Mouse (Mus musculus): Measurements from ENCODE around the gene Pik3cd. TPM values are rescaled to one million over a fixed set of nuclear protein-coding genes. Genes with fewer than 3 reads are reported as not detected.
"Not testable (repeated sequence)": the region's sequence is repeated elsewhere in the genome, so short reads cannot be mapped to it uniquely, and the experiment has no call there.

Pik3cd gene
- total RNA-seq, 2 experiments from 2014 or later, result 8.9 to 9.1 TPM

DNA sequence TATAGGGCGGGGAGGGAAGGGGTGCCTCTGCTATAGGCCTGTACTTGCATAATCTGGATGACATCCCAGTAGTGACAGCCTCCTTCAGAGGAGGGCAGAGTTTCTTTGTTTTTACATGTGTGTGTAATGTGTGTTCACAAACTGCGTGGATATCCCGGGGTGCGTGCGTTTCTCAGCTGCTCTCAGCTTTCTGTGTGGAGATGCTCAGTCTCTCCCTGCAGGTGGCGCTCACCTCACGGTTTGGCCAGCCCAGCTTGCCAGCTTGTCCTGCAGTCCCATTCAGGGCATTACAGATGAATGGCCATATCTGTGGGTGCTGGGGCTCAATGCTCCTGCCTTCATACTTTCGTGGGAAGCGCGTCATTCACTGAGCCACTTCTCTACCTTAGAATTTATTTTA, 74.0 kb downstream of the Pik3cd start:
- DNase-seq, result peak; percentile 78
- Histone ChIP-seq H3K27ac (no peak overlapping the region), H3K4me3 (no peak overlapping the region)
- intact Hi-C loops (cut with DNase I), result loop anchor here (10.0 kb wide), 1 partner anchor 274 kb away; no protein-coding TSS in a partner anchor
- TF ChIP-seq CTCF (IDR thresholded peaks at IDR 0.05), result peak; percentile 78

- intact Hi-C loops (cut with DNase I), result loop anchor here (10.0 kb wide), 1 partner anchor 272 kb away; no protein-coding TSS in a partner anchor
- no peak for DNase-seq
- H3K4me3 ChIP-seq, result no peak overlapping the region
- no peak for TF ChIP-seq CTCF (IDR thresholded peaks at IDR 0.05)
- no peak overlapping the region for H3K27ac ChIP-seq
These were observed 75.6 kb downstream of the Pik3cd start for GRCm38 (mm10) chr4:149626809-149627208.

- no peak for DNase-seq
- TF ChIP-seq CTCF (IDR thresholded peaks at IDR 0.05), result no peak
- no peak overlapping the region for H3K27ac ChIP-seq
- intact Hi-C loops (cut with DNase I), result loop anchor here (10.0 kb wide), 1 partner anchor 269 kb away; no protein-coding TSS in a partner anchor
- H3K4me3 ChIP-seq, result no peak overlapping the region
These were observed 78.7 kb downstream of the Pik3cd start for GRCm38 (mm10) chr4:149623711-149624110.

DNA sequence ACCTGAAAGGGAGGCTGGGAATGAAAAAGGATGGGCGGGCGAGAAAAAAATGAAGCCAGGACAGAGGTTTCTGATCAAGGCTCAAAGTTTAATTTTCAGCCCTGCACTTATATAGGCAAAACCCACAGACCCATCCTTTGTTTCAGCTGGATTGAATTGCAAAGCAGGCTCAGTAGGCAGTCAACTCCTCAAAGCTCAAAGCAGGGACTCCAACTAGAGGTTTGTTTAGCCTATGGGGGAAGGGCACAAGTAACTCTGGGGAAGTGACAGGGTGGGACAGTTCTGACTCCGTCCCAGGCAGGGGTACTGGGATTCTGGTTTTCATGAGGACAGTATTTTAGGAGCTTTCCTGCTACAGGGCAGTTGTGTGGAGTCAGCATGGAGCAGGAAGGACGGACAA, 81.1 kb downstream of the Pik3cd start:
- Histone ChIP-seq H3K27ac (no peak overlapping the region), H3K4me3 (no peak overlapping the region)
- TF ChIP-seq CTCF (IDR thresholded peaks at IDR 0.05), result no peak
- no peak for DNase-seq
- intact Hi-C loops (cut with DNase I), result loop anchor here (10.0 kb wide), 1 partner anchor 266 kb away; no protein-coding TSS in a partner anchor

GRCm38 (mm10) chr4:149619988-149620387, 82.4 kb downstream of the Pik3cd start:
- DNase-seq, result no peak
- no peak overlapping the region for H3K27ac ChIP-seq
- H3K4me3 ChIP-seq, result no peak overlapping the region
- no peak for TF ChIP-seq CTCF (IDR thresholded peaks at IDR 0.05)
- intact Hi-C loops (cut with DNase I), result loop anchor here (10.0 kb wide), 2 partner anchors 265 to 475 kb away; no protein-coding TSS in a partner anchor

GRCm38 (mm10) chr4:149616999-149617398, 85.4 kb downstream of the Pik3cd start:
- DNase-seq, H3K27ac ChIP-seq, H3K4me3 ChIP-seq: not testable (repeated sequence)
- intact Hi-C loops (cut with DNase I), result loop anchor here (10.0 kb wide), 1 partner anchor 472 kb away; no protein-coding TSS in a partner anchor

DNA sequence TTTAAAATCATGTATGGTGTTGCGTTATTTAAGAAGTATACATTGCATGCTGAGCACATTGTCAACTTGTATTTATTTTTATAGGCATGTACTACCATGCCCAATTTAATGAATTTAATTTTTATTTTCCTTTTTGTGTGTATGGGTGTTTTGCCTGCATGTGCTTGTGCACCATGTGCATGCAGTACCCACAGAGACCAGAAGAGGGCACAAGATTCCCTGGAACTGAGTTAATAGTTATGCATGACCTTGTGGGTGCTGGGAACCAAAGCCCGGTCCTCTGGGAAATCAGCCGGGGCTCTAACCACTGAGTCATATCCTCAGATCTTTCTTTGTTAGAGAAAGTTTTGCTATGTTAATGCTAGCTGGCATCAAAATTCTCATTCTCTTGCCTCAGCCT, 87.5 kb downstream of the Pik3cd start:
- no peak; the same call in 1 of the 2 replicates for TF ChIP-seq CTCF (IDR thresholded peaks at IDR 0.05)
- DNase-seq, result no peak
- intact Hi-C loops (cut with DNase I), result loop anchor here (10.0 kb wide), 1 partner anchor 470 kb away; no protein-coding TSS in a partner anchor
- Histone ChIP-seq H3K4me3 (no peak overlapping the region), H3K27ac (no peak overlapping the region)

- DNase-seq, result not testable (repeated sequence)
These were observed 88.9 kb downstream of the Pik3cd start for GRCm38 (mm10) chr4:149613497-149613896.

GRCm38 (mm10) chr4:149611376-149612044, 90.9 kb downstream of the Pik3cd start:
- H3K4me3 ChIP-seq, result no peak overlapping the region
- intact Hi-C loops (cut with DNase I), result loop anchor here (1.0 to 10.0 kb wide), 2 partner anchors 62 to 467 kb away; no protein-coding TSS in a partner anchor
- peak; percentile 51 for DNase-seq
- H3K27ac ChIP-seq, result no peak overlapping the region
- peak; percentile 96 for TF ChIP-seq CTCF (IDR thresholded peaks at IDR 0.05)

More at GRCm38 (mm10) chr4:149613497-149613896, 88.9 kb downstream of the Pik3cd start:
- not testable (repeated sequence) for H3K27ac ChIP-seq, H3K4me3 ChIP-seq
- intact Hi-C loops (cut with DNase I), result loop anchor here (10.0 kb wide), 1 partner anchor 469 kb away; no protein-coding TSS in a partner anchor

DNA sequence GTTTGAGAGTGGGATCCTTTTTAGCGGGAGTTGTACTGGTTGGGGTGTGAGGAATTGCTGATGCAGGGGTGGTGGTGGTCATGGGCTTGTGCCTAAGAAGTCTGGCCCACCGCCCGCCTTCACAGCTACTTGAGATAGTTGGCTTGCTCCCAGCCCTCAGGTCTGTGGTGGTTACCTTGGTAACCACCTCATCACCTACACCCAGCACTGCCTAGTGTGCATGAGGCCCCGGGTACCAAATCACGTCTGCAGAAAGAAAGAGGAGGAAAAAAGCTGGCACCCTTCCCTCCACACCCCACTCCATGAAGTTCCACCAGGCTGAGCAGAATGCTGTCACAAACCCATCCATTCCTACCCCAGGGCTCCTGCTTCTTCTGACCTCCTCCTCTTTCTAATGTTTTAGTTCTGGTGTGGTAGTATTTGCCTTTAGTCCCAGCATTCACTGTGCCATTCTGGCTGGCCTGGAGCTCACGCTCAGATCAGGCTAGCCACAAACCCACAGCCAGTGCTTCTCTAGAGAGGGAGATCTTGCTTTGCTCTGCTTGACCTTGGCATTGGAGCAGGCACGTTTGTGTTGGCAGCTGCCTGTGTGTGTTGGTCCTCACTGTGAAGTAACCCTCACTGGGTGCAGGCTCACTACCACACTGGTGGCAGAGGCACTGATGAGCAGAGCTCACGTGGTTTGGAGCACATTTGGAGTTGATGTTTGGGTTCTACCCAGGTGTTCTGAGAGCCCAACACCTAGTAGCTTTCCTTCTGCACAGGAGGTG, 92.9 kb downstream of the Pik3cd start:
- intact Hi-C loops (cut with DNase I), result loop anchor here (10.0 kb wide), 1 partner anchor 465 kb away; no protein-coding TSS in a partner anchor
- Histone ChIP-seq H3K4me3 (no peak overlapping the region), H3K27ac (no peak overlapping the region)
- TF ChIP-seq CTCF (IDR thresholded peaks at IDR 0.05), result no peak
- DNase-seq, result no peak

GRCm38 (mm10) chr4:149608309-149608638, 94.1 kb downstream of the Pik3cd start:
- TF ChIP-seq CTCF (IDR thresholded peaks at IDR 0.05), result no peak
- intact Hi-C loops (cut with DNase I), result no loop called here
- Histone ChIP-seq H3K4me3 (no peak overlapping the region), H3K27ac (no peak overlapping the region)
- no peak for DNase-seq

- DNase-seq, result no peak
- no peak for TF ChIP-seq CTCF (IDR thresholded peaks at IDR 0.05)
- intact Hi-C loops (cut with DNase I), result no loop called here
- Histone ChIP-seq H3K27ac (0 out of 2 replicates have a peak overlapping the region, but pooled peaks have one; percentile 35), H3K4me3 (no peak overlapping the region)
These were observed 94.6 kb downstream of the Pik3cd start for GRCm38 (mm10) chr4:149607591-149608308.

All from gastrocnemius, adult 2 months (tissue).